Mouse (Mus musculus) stomach, embryonic 15.5 days (tissue): Measurements from ENCODE around the gene Fam120c. TPM values are rescaled to one million over a fixed set of nuclear protein-coding genes. Genes with fewer than 3 reads are reported as not detected.

Experiments used
- ATAC-seq: fragments of 200-750 bp; cut with Nextera tagmentation; 2 replicates; pipeline ENCODE4 v1.8.0; 2017; ENCODE audit warnings: low read depth, moderate number of reproducible peaks, moderate TSS enrichment; ENCODE audit not compliant: insufficient read depth, low FRiP score
- H3K27ac ChIP-seq: fragments of 300-500 bp; sonication (generic); 2 replicates; pipeline ENCODE4 v1.5.1; 2015; ENCODE audit warnings: mild to moderate bottlenecking, inconsistent platforms
- H3K27me3 ChIP-seq: fragments of 300-500 bp; sonication (generic); replicated peaks from 2 replicates; pipeline ENCODE4 v1.6.1; 2015; ENCODE audit warnings: inconsistent platforms
- H3K36me3 ChIP-seq: fragments of 300-500 bp; sonication (generic); 2 replicates; pipeline ENCODE4 v1.6.1; 2015; ENCODE audit warnings: inconsistent platforms
- H3K4me1 ChIP-seq: fragments of 300-500 bp; sonication (generic); 2 replicates; pipeline ENCODE4 v1.6.1; 2015; ENCODE audit warnings: inconsistent platforms
- H3K4me2 ChIP-seq: fragments of 300-500 bp; sonication (generic); 2 replicates; pipeline ENCODE4 v1.6.1; 2015; ENCODE audit warnings: mild to moderate bottlenecking, inconsistent platforms
- H3K4me3 ChIP-seq: fragments of 300-500 bp; sonication (generic); replicated peaks from 2 replicates; pipeline ENCODE4 v1.5.1; 2015; ENCODE audit warnings: inconsistent platforms
- H3K9ac ChIP-seq: fragments of 300-500 bp; sonication (generic); 2 replicates; pipeline ENCODE4 v1.6.1; 2015; ENCODE audit warnings: inconsistent platforms
- H3K9me3 ChIP-seq: fragments of 300-500 bp; sonication (generic); 2 replicates; pipeline ENCODE4 v1.6.1; 2016; ENCODE audit warnings: inconsistent platforms
- WGBS: fragments of 180-500 bp; shearing (Covaris S2); methylation state at CpG from one replicate; pipeline ENCODE4 v1.1.7; 2015; 5-methylcytosine and 5-hydroxymethylcytosine counted together
- polyA plus RNA-seq: library from polyadenylated mRNA; unstranded; fragments of >200 nt; fragmentation: Nextera tagmentation; extraction: Ambion mirVana; gene quantifications from 2 replicates; pipeline ENCODE4 v1.2.1, GENCODE M21; 2015

Fam120c gene
- polyA plus RNA-seq = 3.5 and 4.3 TPM in 2 replicates

GRCm38 (mm10) chrX:151343761-151344500, at the start of gene Fam120c:
Gene Fam120c, plus strand, starts transcription at chrX:151344175.
- H3K27ac ChIP-seq = peak within 1 kb of the TSS; percentile 83
- peak within 1 kb of the TSS; percentile 39 for H3K9ac ChIP-seq
- no peaks in the 10 kb centered on the region for H3K36me3 ChIP-seq
- no peaks in the 10 kb centered on the region for H3K9me3 ChIP-seq
- H3K4me2 ChIP-seq = peak within 1 kb of the TSS; percentile 64
- no peaks in the 10 kb centered on the region for H3K4me1 ChIP-seq
- peak within 1 kb of the TSS; percentile 67 for H3K4me3 ChIP-seq
- ATAC-seq = peak; percentile 91
- H3K27me3 ChIP-seq = no peaks in the 10 kb centered on the region
- 7% methylated on average over 55 of the region's 56 CpGs for WGBS

GRCm38 (mm10) chrX:151298329-151298728, 45.6 kb upstream of the Fam120c start:
- Histone ChIP-seq H3K9ac (no peak overlapping the region), H3K4me2 (no peak overlapping the region), H3K4me3 (no peak overlapping the region), H3K27ac (no peak overlapping the region), H3K36me3 (no peaks in the 10 kb centered on the region), H3K9me3 (no peaks in the 10 kb centered on the region), H3K27me3 (no peaks in the 10 kb centered on the region), H3K4me1 (no peaks in the 10 kb centered on the region)
- no peak for ATAC-seq

- no peak overlapping the region for H3K9ac ChIP-seq
- 76% methylated on average over 4 of the region's 4 CpGs for WGBS
Observed at GRCm38 (mm10) chrX:151313732-151314131, 30.2 kb upstream of the Fam120c start.

GRCm38 (mm10) chrX:151333615-151334014, 10.4 kb upstream of the Fam120c start:
- Histone ChIP-seq H3K4me2 (no peak overlapping the region), H3K9ac (no peak overlapping the region), H3K27ac (no peak overlapping the region), H3K36me3 (no peaks in the 10 kb centered on the region), H3K4me3 (no peak overlapping the region), H3K4me1 (no peaks in the 10 kb centered on the region), H3K27me3 (no peaks in the 10 kb centered on the region), H3K9me3 (no peaks in the 10 kb centered on the region)
- ATAC-seq = no peak
- WGBS = 65% methylated on average over 2 of the region's 2 CpGs

More at GRCm38 (mm10) chrX:151313732-151314131, 30.2 kb upstream of the Fam120c start:
- Histone ChIP-seq H3K27ac (no peak overlapping the region), H3K4me3 (no peak overlapping the region), H3K9me3 (no peaks in the 10 kb centered on the region), H3K36me3 (no peaks in the 10 kb centered on the region), H3K27me3 (no peaks in the 10 kb centered on the region), H3K4me1 (no peaks in the 10 kb centered on the region), H3K4me2 (no peak overlapping the region)
- ATAC-seq = no peak

GRCm38 (mm10) chrX:151337804-151338203, 6.2 kb upstream of the Fam120c start:
- no peak overlapping the region for H3K9ac ChIP-seq
- no peak overlapping the region for H3K4me2 ChIP-seq
- H3K4me1 ChIP-seq = no peaks in the 10 kb centered on the region
- ATAC-seq = no peak
- H3K4me3 ChIP-seq = no peak overlapping the region
- no peak overlapping the region for H3K27ac ChIP-seq
- H3K9me3 ChIP-seq = no peaks in the 10 kb centered on the region
- no peaks in the 10 kb centered on the region for H3K27me3 ChIP-seq
- no peaks in the 10 kb centered on the region for H3K36me3 ChIP-seq
- WGBS = 71% methylated on average over 4 of the region's 4 CpGs

- peak; percentile 41; the same call in 1 of the 2 replicates for ATAC-seq
- Histone ChIP-seq H3K9ac (peak overlapping the region; percentile 39), H3K9me3 (no peaks in the 10 kb centered on the region), H3K27me3 (no peaks in the 10 kb centered on the region), H3K4me3 (peak overlapping the region; percentile 67), H3K4me2 (peak overlapping the region; percentile 64), H3K36me3 (no peaks in the 10 kb centered on the region), H3K27ac (peak overlapping the region; percentile 83), H3K4me1 (no peaks in the 10 kb centered on the region)
- WGBS = 19% methylated on average over 33 of the region's 33 CpGs
Observed at GRCm38 (mm10) chrX:151344501-151344984, 568 bp downstream of the Fam120c start.

GRCm38 (mm10) chrX:151345333-151346125, 1.6 kb downstream of the Fam120c start:
- ATAC-seq = no peak
- no peak overlapping the region for H3K9ac ChIP-seq
- no peaks in the 10 kb centered on the region for H3K9me3 ChIP-seq
- WGBS = 35% methylated on average over 11 of the region's 11 CpGs
- H3K36me3 ChIP-seq = no peaks in the 10 kb centered on the region
- H3K4me1 ChIP-seq = no peaks in the 10 kb centered on the region
- no peaks in the 10 kb centered on the region for H3K27me3 ChIP-seq
- peak overlapping the region; percentile 67 for H3K4me3 ChIP-seq
- peak overlapping the region; percentile 64 for H3K4me2 ChIP-seq
- no peak overlapping the region for H3K27ac ChIP-seq

GRCm38 (mm10) chrX:151347278-151347677, 3.3 kb downstream of the Fam120c start:
- Histone ChIP-seq H3K27me3 (no peaks in the 10 kb centered on the region), H3K4me1 (no peaks in the 10 kb centered on the region), H3K27ac (no peak overlapping the region), H3K4me3 (no peak overlapping the region), H3K9me3 (no peaks in the 10 kb centered on the region), H3K9ac (no peak overlapping the region), H3K4me2 (no peak overlapping the region), H3K36me3 (no peaks in the 10 kb centered on the region)
- no peak for ATAC-seq

- Histone ChIP-seq H3K4me3 (no peak overlapping the region), H3K36me3 (no peaks in the 10 kb centered on the region)
- 83% methylated on average over 5 of the region's 5 CpGs for WGBS
Observed at GRCm38 (mm10) chrX:151349322-151349721, 5.3 kb downstream of the Fam120c start.

GRCm38 (mm10) chrX:151418801-151419200, 74.8 kb downstream of the Fam120c start:
- 88% methylated on average over 10 of the region's 10 CpGs for WGBS
- no peak overlapping the region for H3K27ac ChIP-seq

More at GRCm38 (mm10) chrX:151349322-151349721, 5.3 kb downstream of the Fam120c start:
- H3K27me3 ChIP-seq = no peaks in the 10 kb centered on the region
- ATAC-seq = no peak
- H3K9ac ChIP-seq = no peak overlapping the region
- H3K4me1 ChIP-seq = no peaks in the 10 kb centered on the region
- no peak overlapping the region for H3K4me2 ChIP-seq
- no peaks in the 10 kb centered on the region for H3K9me3 ChIP-seq
- H3K27ac ChIP-seq = no peak overlapping the region

GRCm38 (mm10) chrX:151420791-151421190, 76.8 kb downstream of the Fam120c start:
- Histone ChIP-seq H3K27me3 (no peaks in the 10 kb centered on the region), H3K4me1 (no peaks in the 10 kb centered on the region), H3K4me2 (no peak overlapping the region), H3K36me3 (no peaks in the 10 kb centered on the region), H3K9me3 (no peaks in the 10 kb centered on the region), H3K27ac (no peak overlapping the region), H3K9ac (no peak overlapping the region), H3K4me3 (no peak overlapping the region)
- 79% methylated on average over 1 of the region's 1 CpGs for WGBS
- no peak for ATAC-seq

More at GRCm38 (mm10) chrX:151418801-151419200, 74.8 kb downstream of the Fam120c start:
- no peak for ATAC-seq
- Histone ChIP-seq H3K9me3 (no peaks in the 10 kb centered on the region), H3K4me2 (no peak overlapping the region), H3K36me3 (no peaks in the 10 kb centered on the region), H3K4me3 (no peak overlapping the region), H3K4me1 (no peaks in the 10 kb centered on the region), H3K27me3 (no peaks in the 10 kb centered on the region), H3K9ac (no peak overlapping the region)

GRCm38 (mm10) chrX:151443637-151444036, 99.7 kb downstream of the Fam120c start:
- Histone ChIP-seq H3K9ac (no peak overlapping the region), H3K4me3 (no peak overlapping the region), H3K4me2 (no peak overlapping the region), H3K27me3 (no peaks in the 10 kb centered on the region), H3K36me3 (no peaks in the 10 kb centered on the region), H3K9me3 (no peaks in the 10 kb centered on the region), H3K4me1 (no peaks in the 10 kb centered on the region), H3K27ac (no peak overlapping the region)
- no peak for ATAC-seq
